Mouse (Mus musculus): ENCODE measurements around the gene Kbtbd7. TPM values are rescaled to one million over a fixed set of nuclear protein-coding genes. Genes with fewer than 3 reads are reported as not detected.

Gene Kbtbd7
- 10 to 100 TPM; 38.2 to 38.8 TPM for total RNA-seq (2021)
- long read RNA-seq, experiment 1, full-length matches to known transcripts = 54 of 54 reads
- long read RNA-seq, experiment 1, partial matches to known transcripts = 0 of 54 reads
- long read RNA-seq, experiment 1, other reads (novel, unspliced or antisense) = 0 of 54 reads
- long read RNA-seq, experiment 2, full-length matches to known transcripts = 31 of 31 reads
- long read RNA-seq, experiment 2, partial matches to known transcripts = 0 of 31 reads
- long read RNA-seq, experiment 2, other reads (novel, unspliced or antisense) = 0 of 31 reads

- Histone ChIP-seq H3K27ac (peak within 1 kb of the TSS; percentile 83), H3K4me3 (peak within 1 kb of the TSS; percentile 55)
- intact Hi-C loops (cut with DNase I) = loop anchor here (2.0 kb wide), 1 partner anchor 25 kb away; the partner anchor contains the start of gene Kbtbd6
- peak; percentile 87 to 93 for DNase-seq (ENCODE audit: extremely low spot score in 1 of 2, low spot score in 2 of 2)
- TF ChIP-seq CTCF (IDR thresholded peaks at IDR 0.05) = no peak
These were observed at the start of gene Kbtbd7 for GRCm38 (mm10) chr14:79425979-79426729. Gene Kbtbd7, plus strand, starts transcription at chr14:79426511.

- no peak for DNase-seq (ENCODE audit: extremely low spot score in 1 of 2, low spot score in 2 of 2)
- no peak overlapping the region for H3K4me3 ChIP-seq
- intact Hi-C loops (cut with DNase I) = no loop called here
- no peak overlapping the region for H3K27ac ChIP-seq
- TF ChIP-seq CTCF (IDR thresholded peaks at IDR 0.05) = no peak
These were observed 49.3 kb upstream of the Kbtbd7 start for GRCm38 (mm10) chr14:79377041-79377440.

DNA sequence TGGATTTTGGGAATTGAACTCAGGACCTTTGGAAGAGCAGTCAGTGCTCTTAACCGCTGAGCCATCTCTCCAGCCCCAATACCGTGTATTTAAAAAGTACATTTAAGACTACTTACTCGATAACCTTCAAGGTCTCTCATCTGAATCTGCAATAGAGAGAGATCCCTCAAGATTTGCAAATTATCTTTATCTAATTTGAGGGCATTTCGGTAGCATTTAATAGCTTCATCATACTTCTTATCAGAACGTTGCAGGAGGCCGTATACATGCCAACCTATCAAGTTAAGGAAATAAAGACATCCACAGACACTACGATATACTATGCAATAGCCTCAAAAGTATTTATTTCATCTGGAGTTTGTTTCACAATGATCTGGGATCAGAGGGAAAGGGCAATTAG lies 43.2 kb upstream of the Kbtbd7 start:
- intact Hi-C loops (cut with DNase I) = no loop called here
- Histone ChIP-seq H3K27ac (no peak overlapping the region), H3K4me3 (no peak overlapping the region)
- no peak for DNase-seq (ENCODE audit: extremely low spot score in 1 of 2, low spot score in 2 of 2)
- no peak for TF ChIP-seq CTCF (IDR thresholded peaks at IDR 0.05)

- Histone ChIP-seq H3K4me3 (no peak overlapping the region), H3K27ac (no peak overlapping the region)
- no peak for DNase-seq (ENCODE audit: extremely low spot score in 1 of 2, low spot score in 2 of 2)
- TF ChIP-seq CTCF (IDR thresholded peaks at IDR 0.05) = no peak
- intact Hi-C loops (cut with DNase I) = loop anchor here (5.0 kb wide), 1 partner anchor 51 kb away; no protein-coding TSS in a partner anchor
These were observed 38.0 kb upstream of the Kbtbd7 start for GRCm38 (mm10) chr14:79388304-79388703.

DNA sequence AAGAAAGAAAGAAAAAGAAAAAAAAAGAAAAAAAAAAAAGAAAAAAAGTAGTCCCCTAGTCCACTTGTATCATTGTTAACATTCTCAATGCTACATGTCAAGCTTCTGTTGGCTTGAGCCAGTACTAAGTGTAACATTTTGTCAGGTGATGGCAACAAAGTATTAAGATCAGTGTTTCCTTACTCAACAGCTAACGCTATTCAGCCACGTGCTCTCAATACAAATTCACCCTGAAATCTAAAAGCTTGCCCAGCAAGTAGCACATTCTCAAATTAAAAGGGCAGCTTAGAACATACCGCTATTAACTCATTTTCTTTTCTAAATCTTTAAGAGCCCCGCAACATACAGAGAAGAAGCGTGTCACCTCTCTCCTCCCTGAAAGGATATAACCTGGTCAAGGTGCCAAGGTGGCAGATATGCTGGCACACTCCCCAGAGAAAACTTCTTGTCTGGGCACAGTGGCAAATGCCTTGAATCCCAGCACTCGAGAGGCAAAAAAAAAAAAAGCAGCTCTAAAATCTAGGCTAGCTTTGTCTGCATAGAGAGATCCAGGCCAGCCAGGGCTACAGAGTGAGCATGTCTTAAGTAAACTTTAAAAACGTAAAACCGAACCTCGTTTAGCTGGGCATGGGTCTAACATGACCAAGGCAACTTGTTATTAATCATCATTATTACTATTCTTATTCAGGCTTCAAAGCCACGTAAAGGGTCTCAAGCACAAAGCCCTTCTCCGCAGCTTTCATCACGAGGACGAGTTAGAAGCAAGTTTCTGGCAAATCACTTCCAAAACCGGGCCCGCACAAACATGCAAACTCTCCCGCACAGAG lies 36.7 kb upstream of the Kbtbd7 start:
- intact Hi-C loops (cut with DNase I) = loop anchor here (5.0 kb wide), 2 partner anchors 52 to 267 kb away; no protein-coding TSS in a partner anchor
- H3K27ac ChIP-seq = peak overlapping the region; percentile 95
- H3K4me3 ChIP-seq = peak overlapping the region; percentile 73
- TF ChIP-seq CTCF (IDR thresholded peaks at IDR 0.05) = no peak
- no peak for DNase-seq (ENCODE audit: extremely low spot score in 1 of 2, low spot score in 2 of 2)

- peak; percentile 49 for TF ChIP-seq CTCF (IDR thresholded peaks at IDR 0.05)
- intact Hi-C loops (cut with DNase I) = loop anchor here (5.0 kb wide), 1 partner anchor 268 kb away; no protein-coding TSS in a partner anchor
- peak; percentile 94 to 95 for DNase-seq (ENCODE audit: extremely low spot score in 1 of 2, low spot score in 2 of 2)
- peak within 1 kb of the TSS; percentile 95 for H3K27ac ChIP-seq
- H3K4me3 ChIP-seq = peak within 1 kb of the TSS; percentile 73
These were observed 35.9 kb upstream of the Kbtbd7 start, which contains the start of gene Naa16 for GRCm38 (mm10) chr14:79390265-79390926. Gene Naa16, minus strand, starts transcription at chr14:79390778.

DNA sequence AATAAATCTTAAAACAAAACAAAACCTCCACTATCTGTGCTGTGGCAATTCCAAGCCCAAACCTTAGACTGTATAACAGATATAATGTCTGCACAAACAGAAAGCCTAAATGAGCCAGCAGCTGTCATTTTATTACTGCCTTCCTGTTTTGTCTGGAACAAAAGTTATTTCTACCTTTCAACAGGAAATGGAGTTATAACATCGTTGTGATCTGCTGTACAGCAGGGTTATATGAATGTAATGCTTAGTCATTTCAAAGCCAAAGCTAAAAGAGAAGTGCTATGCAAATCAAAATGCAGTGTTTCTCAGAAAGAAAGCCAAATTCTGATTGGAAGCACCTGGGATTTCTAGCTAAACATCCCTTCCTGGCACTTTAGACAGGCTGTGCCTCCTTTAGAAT lies 33.0 kb upstream of the Kbtbd7 start:
- TF ChIP-seq CTCF (IDR thresholded peaks at IDR 0.05) = no peak
- Histone ChIP-seq H3K4me3 (no peak overlapping the region), H3K27ac (no peak overlapping the region)
- DNase-seq (ENCODE audit: extremely low spot score in 1 of 2, low spot score in 2 of 2) = no peak
- intact Hi-C loops (cut with DNase I) = loop anchor here (5.0 kb wide), 1 partner anchor 271 kb away; no protein-coding TSS in a partner anchor

DNA sequence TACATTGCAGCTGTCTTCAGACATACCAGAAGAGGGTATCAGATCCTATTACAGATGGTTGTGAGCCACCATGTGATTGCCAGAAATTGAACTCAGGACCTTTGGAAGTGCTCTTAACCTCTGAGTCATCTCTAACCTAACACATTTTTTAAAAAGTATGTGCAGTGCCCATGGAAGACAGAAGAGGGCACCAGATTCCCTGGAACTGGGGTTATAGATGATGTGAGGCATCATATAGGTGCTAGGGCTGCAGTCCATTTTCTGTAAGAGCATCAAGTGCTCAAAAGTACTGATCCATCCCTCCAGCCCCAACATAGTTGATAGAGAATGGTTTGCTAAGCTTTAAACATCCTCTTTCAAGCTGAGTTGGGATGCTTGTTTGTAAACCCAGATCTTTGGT lies 31.7 kb upstream of the Kbtbd7 start:
- no peak overlapping the region for H3K27ac ChIP-seq
- TF ChIP-seq CTCF (IDR thresholded peaks at IDR 0.05) = peak; percentile 49
- H3K4me3 ChIP-seq = no peak overlapping the region
- DNase-seq (ENCODE audit: extremely low spot score in 1 of 2, low spot score in 2 of 2) = no peak
- intact Hi-C loops (cut with DNase I) = loop anchor here (2.0 to 5.0 kb wide), 2 partner anchors 72 to 272 kb away; no protein-coding TSS in a partner anchor

DNA sequence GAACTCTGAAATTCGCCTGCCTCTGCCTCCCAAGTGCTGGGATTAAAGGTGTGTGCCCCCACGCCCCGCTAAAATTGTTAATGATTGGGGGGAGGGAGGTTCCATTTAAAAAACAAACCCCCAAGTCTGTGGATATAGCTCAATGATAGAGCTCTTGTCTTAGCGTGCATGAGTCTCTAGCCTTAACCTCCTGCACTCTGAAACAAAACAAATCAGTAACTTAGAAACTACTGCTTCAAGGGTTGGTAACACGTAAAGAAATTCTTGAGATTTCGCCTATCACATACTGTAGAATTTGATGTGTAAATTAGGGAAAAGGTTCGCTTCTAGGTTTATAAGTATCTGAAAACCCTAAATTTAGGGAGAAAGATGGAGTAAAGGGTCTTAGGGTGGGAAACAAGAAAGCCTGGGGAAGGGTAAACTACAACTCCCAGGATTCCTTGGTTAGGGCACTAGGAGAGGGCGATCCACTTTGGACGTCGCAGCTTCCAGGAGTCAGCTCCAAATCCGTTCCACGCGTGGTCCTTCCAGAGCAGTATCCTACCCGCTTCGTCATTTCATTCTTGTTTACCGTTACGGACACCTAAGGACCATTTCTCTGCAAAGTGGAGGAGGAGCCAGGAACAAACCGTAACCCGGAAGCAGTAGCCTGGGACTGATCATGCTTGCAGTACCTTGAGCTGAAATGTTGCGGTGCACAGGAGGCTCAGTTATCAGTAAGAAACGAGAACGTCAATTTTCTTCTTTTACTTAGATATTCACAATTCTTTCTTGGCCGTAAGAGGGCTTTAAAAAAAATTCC lies 28.8 kb upstream of the Kbtbd7 start, which contains the start of gene Mtrf1:
Gene Mtrf1, plus strand, starts transcription at position 452 of the 802 bp plus-strand sequence.
- peak; percentile 3 for TF ChIP-seq CTCF (IDR thresholded peaks at IDR 0.05)
- peak; percentile 63 to 66 for DNase-seq (ENCODE audit: extremely low spot score in 1 of 2, low spot score in 2 of 2)
- H3K4me3 ChIP-seq = peak within 1 kb of the TSS; percentile 52
- intact Hi-C loops (cut with DNase I) = no loop called here
- peak within 1 kb of the TSS; percentile 96 for H3K27ac ChIP-seq

DNA sequence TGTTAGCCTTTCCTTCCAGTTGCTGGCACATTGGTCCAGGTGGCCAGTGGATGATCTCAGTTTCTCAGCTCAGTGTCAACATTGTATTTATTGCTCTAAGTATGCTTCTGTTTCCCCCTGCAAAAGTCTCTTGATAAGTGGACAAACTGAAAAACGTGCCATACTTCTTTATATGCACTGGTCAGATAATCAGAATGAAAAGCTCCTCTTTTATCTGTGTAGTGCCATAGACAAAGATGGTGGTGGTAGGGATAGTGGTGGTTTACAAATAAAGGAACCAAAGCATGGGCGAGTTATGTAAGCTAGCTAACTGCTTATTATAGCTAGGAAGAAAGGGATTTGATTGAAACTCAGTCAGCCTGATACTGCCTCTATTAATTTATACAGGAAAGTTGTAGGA lies 18.7 kb upstream of the Kbtbd7 start:
- TF ChIP-seq CTCF (IDR thresholded peaks at IDR 0.05) = no peak
- Histone ChIP-seq H3K4me3 (no peak overlapping the region), H3K27ac (no peak overlapping the region)
- intact Hi-C loops (cut with DNase I) = no loop called here
- no peak for DNase-seq (ENCODE audit: extremely low spot score in 1 of 2, low spot score in 2 of 2)

All from left cerebral cortex, adult 2 months (tissue).